Mouse (Mus musculus) lung, adult 18-20 months (tissue): ENCODE results near the gene Vmn1r85.

Experiments
- DNase-seq, 2 experiments: peaks; one replicate each; pipeline ENCODE4 v3.0.0; 2022; ENCODE audit warnings: mixed read lengths in 2 of 2

Vmn1r85 gene

GRCm38 (mm10) chr7:13037901-13038555, 56.9 kb downstream of the Vmn1r85 start, which contains the start of gene Ube2m:
Gene Ube2m, minus strand, starts transcription at chr7:13038275.
- peak; percentile 96 to 97 for DNase-seq

- no peak for DNase-seq
These were observed 57.6 kb downstream of the Vmn1r85 start for GRCm38 (mm10) chr7:13037366-13037765.

GRCm38 (mm10) chr7:13036806-13037205, 58.2 kb downstream of the Vmn1r85 start:
- DNase-seq = no peak

GRCm38 (mm10) chr7:13035211-13035855, 59.6 kb downstream of the Vmn1r85 start:
- no peak for DNase-seq

- peak; percentile 97 to 98 for DNase-seq
These were observed 60.6 kb downstream of the Vmn1r85 start, which contains the start of gene Chmp2a for GRCm38 (mm10) chr7:13034148-13034977. Gene Chmp2a, minus strand, starts transcription at chr7:13034807.

GRCm38 (mm10) chr7:13033451-13034147, 61.4 kb downstream of the Vmn1r85 start:
- no peak for DNase-seq
